Comparison of ENCODE assay signal across 19 mouse cellular contexts in the genomic region with DNA sequence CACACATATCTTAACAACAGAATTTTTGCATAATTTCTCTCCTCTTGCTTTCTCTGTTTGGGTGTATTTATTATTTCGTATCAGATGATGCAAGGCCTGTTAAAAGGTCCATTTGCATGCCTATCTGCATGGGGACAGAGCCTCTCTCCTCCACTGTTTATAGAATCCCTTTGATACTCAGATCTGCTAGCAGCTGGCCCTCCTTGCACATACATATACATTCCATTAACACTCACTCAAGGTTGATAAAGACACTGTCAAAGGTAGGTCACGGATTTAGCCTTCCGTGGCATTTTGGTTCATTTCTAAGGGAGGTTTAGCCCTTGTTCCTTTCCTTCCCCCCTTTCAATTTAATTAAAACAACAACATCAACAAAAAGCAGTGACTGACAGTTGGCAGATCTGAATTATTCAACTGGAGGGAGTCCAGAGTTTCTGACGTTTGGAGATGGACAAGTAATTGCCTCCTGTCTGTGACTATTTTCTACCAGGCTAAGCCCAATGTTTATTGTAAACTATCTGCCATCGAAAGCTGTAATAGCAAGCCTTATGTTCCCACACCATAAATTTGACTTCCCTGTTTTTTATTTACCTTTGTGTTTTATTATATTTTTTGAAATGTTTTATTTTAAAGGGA. TPM values are rescaled to one million over a fixed set of nuclear protein-coding genes. Genes with fewer than 3 reads are reported as not detected.
DNase-seq lines count a peak whose midpoint lies in the region; ATAC-seq and TF ChIP-seq lines count a peak whose summit lies in the region.
"Had no signal": no experiment of that assay in that cellular context is flagged by ENCODE, and none has a peak within 500 bp of the region (broad histone marks: within the 10 kb centered on the region; RNA-seq: fewer than 3 reads in every experiment).

No protein-coding gene starts in this region.

- H3K27ac ChIP-seq in heart, embryonic 12.5 days (ENCODE audit: poor library complexity, severe bottlenecking), result peak overlapping the region; percentile 80
- H3K27ac ChIP-seq in layer of hippocampus, adult 2 months, result peak overlapping the region; percentile 24; the same call in 1 of the 2 replicates
- no peak overlapping the region for H3K27ac ChIP-seq in embryonic facial prominence, embryonic 10.5 days (replicated peaks)
- peak overlapping the region; percentile 36 for H3K27ac ChIP-seq in midbrain, embryonic 11.5 days (ENCODE audit: low read depth, low read length)
- H3K27ac ChIP-seq: embryonic facial prominence, embryonic 15.5 days; neural tube, embryonic 15.5 days had no signal

- H3K9me3 ChIP-seq in heart, embryonic 12.5 days (replicated peaks), result no peaks in the 10 kb centered on the region
- H3K9me3 ChIP-seq in embryonic facial prominence, embryonic 10.5 days, result no peaks in the 10 kb centered on the region
- no peaks in the 10 kb centered on the region for H3K9me3 ChIP-seq in midbrain, embryonic 11.5 days (ENCODE audit: control insufficient read depth, low read length)
- H3K9me3 ChIP-seq: embryonic facial prominence, embryonic 15.5 days; neural tube, embryonic 15.5 days had no signal

- DNase-seq in heart, postnatal 14 days, result no peak
- DNase-seq in layer of hippocampus, adult 2 months (ENCODE audit: low spot score in 2 of 2), result peak in 1 of 2 experiments; percentile 33
- no peak for DNase-seq in layer of hippocampus, adult 18-20 months (ENCODE audit: low spot score in 2 of 2)
- peak; percentile 4 for DNase-seq in embryonic facial prominence, embryonic 10.5 days (ENCODE audit: low spot score)
- DNase-seq in midbrain, embryonic 11.5 days (ENCODE audit: low spot score, missing footprints), result peak; percentile 82
- no peak for DNase-seq in spleen, postnatal 10 days (ENCODE audit: low spot score in 2 of 2)
- no peak for DNase-seq in left cerebral cortex, adult 18-20 months (ENCODE audit: low spot score in 2 of 2)
- DNase-seq: adrenal gland, postnatal 36 days; kidney, adult 8-10 months; liver; lung, adult 2 months; right cerebral cortex, adult 18-20 months; thymus, postnatal 36 days had no signal

- H3K4me1 ChIP-seq in heart, embryonic 12.5 days (replicated peaks), result peaks cover 32% of the 10 kb centered on the region
- H3K4me1 ChIP-seq in embryonic facial prominence, embryonic 10.5 days, result peaks cover 31% of the 10 kb centered on the region
- peaks cover 15% of the 10 kb centered on the region for H3K4me1 ChIP-seq in midbrain, embryonic 11.5 days (ENCODE audit: control insufficient read depth, insufficient read depth, low read length)

- no peaks in the 10 kb centered on the region for H3K27me3 ChIP-seq in heart, embryonic 12.5 days (replicated peaks)
- no peaks in the 10 kb centered on the region for H3K27me3 ChIP-seq in embryonic facial prominence, embryonic 10.5 days (replicated peaks; ENCODE audit: low read depth, poor library complexity, severe bottlenecking)
- H3K27me3 ChIP-seq in midbrain, embryonic 11.5 days (ENCODE audit: control insufficient read depth, insufficient read depth, low read length), result no peaks in the 10 kb centered on the region
- H3K27me3 ChIP-seq: embryonic facial prominence, embryonic 15.5 days; neural tube, embryonic 15.5 days had no signal

- no peaks in the 10 kb centered on the region for H3K36me3 ChIP-seq in heart, embryonic 12.5 days
- H3K36me3 ChIP-seq in embryonic facial prominence, embryonic 10.5 days (replicated peaks), result no peaks in the 10 kb centered on the region
- H3K36me3 ChIP-seq in midbrain, embryonic 11.5 days (ENCODE audit: control insufficient read depth, insufficient read depth, low read length), result no peaks in the 10 kb centered on the region
- H3K36me3 ChIP-seq: embryonic facial prominence, embryonic 15.5 days; neural tube, embryonic 15.5 days had no signal

- TF ChIP-seq CTCF in layer of hippocampus, adult 2 months (conservative IDR thresholded peaks at IDR 0.05), result no peak

- no peak overlapping the region for H3K4me3 ChIP-seq in heart, embryonic 12.5 days
- H3K4me3 ChIP-seq in layer of hippocampus, adult 2 months, result no peak overlapping the region
- H3K4me3 ChIP-seq in embryonic facial prominence, embryonic 10.5 days, result no peak overlapping the region
- H3K4me3 ChIP-seq in midbrain, embryonic 11.5 days (ENCODE audit: low read depth, low read length), result no peak overlapping the region
- H3K4me3 ChIP-seq: embryonic facial prominence, embryonic 15.5 days; neural tube, embryonic 15.5 days had no signal

- 31% methylated on average over 5 of the region's 5 CpGs for WGBS in heart, embryonic 12.5 days
- 60% methylated on average over 5 of the region's 5 CpGs for WGBS in embryonic facial prominence, embryonic 10.5 days
- WGBS in midbrain, embryonic 11.5 days, result 41% methylated on average over 5 of the region's 5 CpGs

- intact Hi-C loops in heart, postnatal 14 days (cut with DNase I), result no loop called here

- no peak for ATAC-seq in heart, embryonic 12.5 days (ENCODE audit: insufficient number of reproducible peaks, low FRiP score)
- peak; percentile 38 for ATAC-seq in midbrain, embryonic 11.5 days (ENCODE audit: low FRiP score)

- no peak overlapping the region for H3K9ac ChIP-seq in heart, embryonic 12.5 days
- H3K9ac ChIP-seq in midbrain, embryonic 11.5 days (ENCODE audit: low read length), result no peak overlapping the region
- H3K9ac ChIP-seq: embryonic facial prominence, embryonic 15.5 days; neural tube, embryonic 15.5 days had no signal

- H3K4me2 ChIP-seq in heart, embryonic 12.5 days, result peak overlapping the region; percentile 25; the same call in 1 of the 2 replicates
- H3K4me2 ChIP-seq in midbrain, embryonic 11.5 days, result no peak overlapping the region
- H3K4me2 ChIP-seq: embryonic facial prominence, embryonic 15.5 days; neural tube, embryonic 15.5 days had no signal

RNA-seq across cellular contexts. Expression of a gene that starts 17.3 kb away (rescaled TPM):
- 0.57 TPM in 1 of 2 replicates, not detected in the other for polyA plus RNA-seq in heart, embryonic 12.5 days (2016; fragmentation: Nextera tagmentation; extraction: Ambion mirVana)
- total RNA-seq in heart, postnatal 14 days (2021), result not detected
- total RNA-seq in layer of hippocampus, adult 2 months (2021), result under 1 TPM; 0.79 to 0.87 TPM
- total RNA-seq in layer of hippocampus, adult 18-20 months (2021), result under 1 TPM; 0.20 to 0.89 TPM
- 0.06 and 0.16 TPM in 2 replicates for polyA plus RNA-seq in embryonic facial prominence, embryonic 10.5 days (2016; fragmentation: Nextera tagmentation; extraction: Ambion mirVana)
- 0.06 TPM in 1 of 2 replicates, not detected in the other for polyA plus RNA-seq in midbrain, embryonic 11.5 days (2014; fragmentation: Nextera tagmentation; extraction: Ambion mirVana)
- 1 to 10 TPM; 1.6 to 2.0 TPM for total RNA-seq in left cerebral cortex, adult 18-20 months (2021)
- total RNA-seq: adrenal gland, postnatal 36 days; common myeloid progenitor, adult 5-6 weeks; hematopoietic stem cell, adult 5-6 weeks had no signal
- polyA plus RNA-seq: spleen, adult 2 months had no signal

Comparison
In these comparisons a context has a peak if more than half of its experiments do, and no peak if none do; other contexts are left out.
1. DNase-seq: peak in embryonic facial prominence, embryonic 10.5 days (single experiment) and midbrain, embryonic 11.5 days (single experiment); none in heart, postnatal 14 days (0 of 2), layer of hippocampus, adult 18-20 months (0 of 2), spleen, postnatal 10 days (0 of 2) and left cerebral cortex, adult 18-20 months (0 of 2).